Mouse (Mus musculus) adrenal gland, adult (tissue): ENCODE measurements at regions not wholly inside any gene's neighbourhood (a gene's known extent, or its start where the extent isn't known, plus 50 kb on each side); places are given as distances from the start of the nearest gene placed in this dataset.
"Not testable (repeated sequence)": the region's sequence is repeated elsewhere in the genome, so short reads cannot be mapped to it uniquely, and the experiment has no call there.

Experiments
- DNase-seq, 2 experiments: peaks; one replicate each; pipeline ENCODE4 v3.0.0; 2022 to 2023; ENCODE audit warnings: low spot score in 1 of 2; ENCODE audit not compliant: inconsistent age in 2 of 2

DNA sequence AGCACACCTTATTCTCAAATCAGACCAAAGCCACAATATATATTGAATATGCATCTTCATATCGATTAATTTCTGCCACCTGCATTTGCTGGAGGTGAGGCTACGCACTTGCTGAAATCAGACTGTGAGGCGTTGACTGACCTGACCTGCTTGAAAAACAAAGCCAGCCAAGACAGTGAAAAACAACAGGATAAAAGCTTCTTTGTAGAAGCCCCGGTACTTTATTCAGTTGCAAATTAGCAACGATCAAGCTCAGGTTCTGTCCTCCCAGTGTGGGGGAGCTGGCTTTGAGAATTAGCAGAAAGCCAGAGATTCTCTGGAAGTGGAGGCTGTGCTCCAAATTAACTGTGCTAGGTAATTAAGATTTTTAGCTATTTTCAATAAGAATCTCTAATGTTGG is 100.6 kb downstream of the Vmn2r79 start:
- DNase-seq: no peak

DNA sequence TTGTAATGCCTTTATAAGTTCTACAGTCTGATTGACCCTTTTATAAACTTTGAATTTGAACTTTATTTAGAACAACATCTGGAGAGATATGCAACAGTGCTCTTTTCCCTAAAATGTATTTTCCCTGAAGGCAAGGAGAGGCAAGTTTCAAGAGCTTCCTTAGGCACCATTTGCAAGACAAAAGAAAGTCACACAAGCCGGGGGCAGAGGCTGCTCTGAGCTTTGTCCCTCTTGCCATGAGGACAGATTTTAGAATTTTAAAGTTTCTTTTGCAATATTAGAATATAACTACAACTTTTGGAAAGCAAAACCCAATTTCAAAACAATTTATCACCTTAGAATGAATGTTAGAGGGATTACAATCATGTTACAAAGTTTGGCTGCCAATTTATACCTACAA is 103.7 kb downstream of the Vmn2r79 start:
- DNase-seq: not testable (repeated sequence)

DNA sequence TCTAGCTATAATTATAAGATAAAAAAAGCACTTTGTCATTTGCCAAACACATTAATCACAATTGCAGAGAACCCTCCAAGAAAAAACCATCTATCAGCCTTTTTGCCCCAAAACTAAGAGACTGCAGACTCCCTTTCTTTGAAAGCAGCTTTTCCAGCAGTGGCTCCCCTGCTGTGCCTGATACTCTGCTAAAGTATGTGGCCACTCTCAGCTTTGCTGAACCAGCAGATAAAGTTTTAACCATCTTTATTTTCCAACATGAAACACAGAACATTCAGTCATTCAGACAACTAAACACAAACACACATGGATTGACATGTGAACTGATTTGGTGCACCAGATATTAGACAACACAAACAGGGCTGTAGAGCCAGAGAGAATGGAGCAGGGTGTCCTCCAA is 104.5 kb downstream of the Vmn2r79 start:
- not testable (repeated sequence) for DNase-seq

DNA sequence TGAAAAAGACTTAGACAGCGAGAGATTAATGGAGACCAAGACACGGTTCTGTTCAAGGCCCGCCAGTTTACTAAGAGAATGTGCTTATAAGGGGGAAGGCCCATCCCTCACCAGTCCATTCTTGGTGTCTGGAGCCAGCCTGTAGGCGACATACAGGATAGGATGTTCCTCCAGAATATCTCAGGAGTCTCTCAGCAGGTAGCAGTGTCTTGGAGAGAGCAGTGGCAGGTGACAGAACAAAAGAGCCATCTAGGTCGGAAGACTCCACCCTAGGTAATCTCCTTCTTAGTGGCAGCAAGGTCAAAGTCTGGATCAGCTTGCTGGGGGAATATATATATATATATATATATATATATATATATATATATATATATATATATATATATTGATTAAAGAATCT is 105.4 kb downstream of the Vmn2r79 start:
- DNase-seq: not testable (repeated sequence)

DNA sequence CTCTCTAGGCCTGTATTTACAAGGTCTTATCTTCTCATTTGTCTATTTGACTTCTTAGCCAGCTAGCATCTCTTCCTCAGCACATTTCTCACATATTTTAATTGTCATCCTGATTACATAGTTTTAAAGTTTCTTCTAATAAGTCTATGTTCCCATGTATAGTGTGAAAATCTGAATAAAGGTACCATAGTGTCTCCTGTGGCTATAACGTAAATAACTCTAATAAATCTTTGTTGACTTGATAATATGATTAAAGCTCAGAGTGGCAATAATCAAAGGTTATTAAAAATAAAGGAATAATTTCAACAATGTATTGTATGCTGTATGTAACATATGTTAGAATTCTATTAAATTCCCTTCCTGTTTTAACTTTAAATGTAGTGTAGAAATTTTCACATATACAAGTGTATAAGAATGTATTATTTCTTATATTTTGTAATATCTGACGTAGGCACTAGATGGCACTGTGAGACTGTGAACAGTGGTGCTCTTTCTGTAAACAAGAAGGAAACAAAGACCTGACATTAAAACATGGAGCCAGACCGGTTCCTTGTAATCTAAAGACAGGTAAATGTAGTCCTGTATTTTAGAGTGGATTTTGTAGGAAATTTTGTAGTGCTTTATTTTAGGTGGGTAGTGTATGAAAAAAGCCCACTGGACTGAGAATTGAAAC is 114.5 kb downstream of the Vmn2r79 start:
- peak in 1 of 2 experiments; percentile 60 for DNase-seq

DNA sequence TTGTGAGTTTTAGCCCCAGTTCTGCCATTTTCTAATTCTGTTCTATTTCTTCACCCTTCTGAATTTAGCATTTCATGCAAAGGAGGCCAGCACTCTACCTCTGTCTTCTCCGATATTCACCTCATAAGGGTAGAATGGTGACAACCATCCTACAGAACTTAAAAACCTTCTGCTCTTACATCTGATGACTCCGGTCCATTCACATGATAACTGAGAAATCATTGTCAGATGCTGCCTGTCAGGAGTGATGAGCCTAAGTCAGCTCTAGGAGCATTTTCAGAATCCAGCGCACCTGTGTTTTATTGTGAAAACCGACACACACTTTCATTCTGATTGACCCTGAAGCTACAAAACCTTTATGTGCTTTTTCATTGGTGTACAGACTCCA is 115.1 kb downstream of the Vmn2r79 start:
- no peak for DNase-seq

DNA sequence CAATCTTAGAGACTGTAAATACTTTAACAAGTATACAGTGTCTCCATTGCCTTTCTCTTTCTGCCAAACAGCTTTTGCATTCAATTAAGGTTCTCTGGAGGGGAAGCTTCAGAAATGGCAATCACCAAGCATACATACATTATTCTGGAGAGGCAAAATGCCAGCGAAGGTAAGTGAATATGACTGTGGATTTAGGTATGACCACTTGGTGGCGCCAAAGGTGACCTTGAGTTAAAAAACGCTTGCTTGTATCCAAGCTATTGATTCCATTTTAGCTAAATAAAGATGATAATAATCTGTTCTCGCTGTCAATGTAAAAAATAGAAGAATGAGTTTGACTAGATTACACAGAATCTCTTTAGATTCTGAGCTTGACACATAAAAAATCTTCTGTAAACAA is 117.7 kb downstream of the Vmn2r79 start:
- peak in 1 of 2 experiments; percentile 67 for DNase-seq

DNA sequence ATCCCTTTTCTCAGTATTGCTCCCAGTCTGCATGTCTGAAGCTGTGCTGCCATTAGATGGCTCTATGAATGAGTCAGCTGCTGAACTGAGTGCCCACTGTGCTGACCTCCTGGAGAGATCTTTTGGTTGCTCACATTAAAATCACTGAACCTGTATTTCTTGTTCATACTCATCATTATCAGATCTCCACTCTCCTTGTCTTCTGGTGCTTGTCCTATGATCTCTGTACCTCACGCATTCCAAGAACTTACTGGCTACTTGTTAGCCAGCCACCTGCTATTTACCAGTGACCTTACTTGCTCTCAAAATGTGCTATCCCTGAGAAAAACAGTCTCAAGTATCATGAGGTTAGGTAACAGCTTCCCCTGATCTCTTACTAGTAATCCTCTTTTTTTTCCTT is 123.4 kb upstream of the Nox4 start:
- no peak for DNase-seq

DNA sequence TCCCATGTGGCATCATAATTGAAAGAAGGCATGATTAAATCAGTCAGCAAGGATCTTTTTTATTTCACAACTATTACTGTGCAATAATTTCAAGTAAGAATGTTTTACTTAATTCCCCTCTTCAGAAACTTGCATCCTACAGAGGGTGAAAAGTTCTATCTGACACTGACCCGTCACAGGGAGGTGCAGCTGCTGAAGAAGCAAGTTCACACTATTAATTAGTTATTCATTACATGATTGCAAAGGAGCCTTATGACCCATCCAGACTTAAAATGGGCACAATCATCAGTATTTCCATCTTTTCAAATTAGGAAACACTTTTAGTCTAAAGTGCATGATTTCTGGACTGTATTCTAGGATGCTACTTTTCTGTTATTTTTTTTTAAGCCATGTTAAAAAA is 100.0 kb upstream of the Nox4 start:
- no peak for DNase-seq

DNA sequence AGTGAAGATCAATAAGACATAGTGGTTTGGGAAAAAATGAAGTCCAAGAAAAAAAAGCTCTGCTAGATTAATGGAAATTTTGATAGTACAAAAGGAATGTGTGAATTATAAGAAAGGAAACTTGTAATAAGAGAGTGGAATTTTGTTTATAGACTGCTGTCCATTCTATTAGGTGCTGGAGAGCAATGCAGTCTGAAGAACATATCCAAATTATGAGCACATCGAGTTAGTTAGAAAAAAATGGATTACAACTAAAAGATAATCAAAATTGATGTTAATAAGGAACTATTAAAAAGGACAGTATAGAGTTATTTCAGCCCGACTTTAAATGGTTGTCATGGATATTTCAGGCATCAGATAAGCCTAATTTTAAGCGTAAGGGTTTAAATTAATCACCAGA is 98.2 kb upstream of the Nox4 start:
- no peak for DNase-seq

DNA sequence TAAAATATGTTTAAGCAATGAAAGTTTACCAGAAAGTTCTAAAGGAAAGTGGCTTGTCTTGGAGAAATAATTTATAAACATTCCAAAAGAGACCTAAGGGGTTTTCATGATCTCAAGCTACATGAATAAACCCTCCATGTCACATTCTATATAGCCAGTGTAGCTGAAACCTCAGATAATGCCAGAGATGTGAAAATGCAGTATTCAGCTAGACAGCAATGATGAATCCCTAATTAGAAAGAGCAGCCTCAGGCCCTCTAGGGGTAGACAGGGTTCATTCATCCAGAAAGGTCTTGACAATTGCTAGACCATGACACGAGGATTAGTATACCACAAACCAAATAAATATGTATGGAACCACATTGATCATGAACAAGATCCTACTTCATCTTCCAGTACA is 97.2 kb upstream of the Nox4 start:
- no peak for DNase-seq

DNA sequence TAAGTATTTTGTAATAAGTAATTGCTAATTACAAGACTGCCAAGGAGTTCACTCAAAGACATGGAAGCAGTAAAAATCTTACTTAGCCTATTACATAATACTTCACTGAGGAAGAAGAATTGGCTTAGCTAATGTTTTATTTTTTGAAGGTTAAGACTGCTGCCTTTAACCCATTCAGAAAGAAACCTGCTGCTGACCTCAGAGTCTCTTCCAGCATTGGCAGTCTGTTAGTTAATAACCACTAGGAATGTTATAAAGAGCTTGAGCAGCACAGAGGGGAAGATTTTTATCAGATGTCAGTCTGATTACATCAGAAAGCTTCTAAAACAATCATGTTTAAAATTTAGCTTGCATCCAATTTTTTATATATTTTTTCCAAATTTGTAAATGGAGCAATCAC is 94.9 kb upstream of the Nox4 start:
- DNase-seq: no peak

DNA sequence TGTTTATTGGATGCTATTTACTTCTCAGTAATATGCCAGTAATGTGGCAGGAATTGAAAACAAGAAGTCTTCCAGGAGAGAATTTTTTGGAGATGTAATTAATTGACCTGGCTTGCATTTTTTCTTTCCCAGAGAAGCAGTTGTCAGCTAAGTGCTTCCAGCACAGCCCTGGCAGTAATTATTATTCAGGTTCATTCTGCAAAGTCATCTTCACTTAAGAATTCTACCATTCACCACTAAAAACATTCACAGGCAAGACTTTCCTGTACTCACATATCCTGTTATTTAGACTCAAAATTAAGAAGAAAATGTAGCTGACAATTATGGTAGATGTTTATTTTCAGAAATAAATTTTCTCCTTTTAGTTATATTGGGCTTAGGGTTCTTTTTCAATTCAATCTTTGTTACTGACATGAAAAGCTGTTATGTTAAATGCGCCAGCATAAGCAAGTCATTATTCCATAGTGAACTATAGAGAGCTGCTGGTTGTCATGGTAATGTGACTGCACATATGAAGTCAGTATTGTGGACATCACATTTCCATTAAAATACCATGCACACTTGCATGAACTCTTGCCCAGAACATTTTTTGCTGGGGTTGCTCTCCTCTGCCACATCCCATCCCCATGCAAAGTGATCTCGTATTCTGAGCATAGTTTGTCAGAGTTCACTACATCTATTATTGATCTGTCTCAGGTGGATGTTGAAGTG is 59.3 kb upstream of the Nox4 start:
- no peak for DNase-seq

DNA sequence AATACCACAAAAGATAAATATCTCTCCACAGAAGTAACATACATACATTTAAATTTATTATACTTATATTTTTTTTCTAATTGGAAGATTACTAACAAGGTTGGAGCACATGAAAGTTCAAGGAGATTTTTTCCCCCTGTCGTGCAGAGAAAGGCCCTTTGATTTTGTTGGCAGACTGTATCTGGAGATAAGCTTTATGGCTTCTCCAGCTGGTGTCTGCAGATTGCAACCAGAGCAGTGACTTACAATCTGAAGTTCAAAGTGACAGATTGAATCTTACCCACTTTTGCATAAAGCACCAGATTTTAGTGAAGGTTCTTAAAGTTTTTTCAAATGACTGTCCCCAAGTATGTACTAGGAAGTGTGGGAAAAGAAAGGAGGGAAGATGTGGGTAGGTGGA is 50.2 kb upstream of the Nox4 start:
- peak in 1 of 2 experiments; percentile 23 for DNase-seq
